Mouse (Mus musculus) cortical plate, adult 2 months (tissue): Measurements from ENCODE around the gene Kndc1. TPM values are rescaled to one million over a fixed set of nuclear protein-coding genes. Genes with fewer than 3 reads are reported as not detected.

Experiments
- H3K27ac ChIP-seq: fragments of 200-500 bp; 2 replicates; pipeline ENCODE4 v1.5.1; 2012; ENCODE audit warnings: low read length, control low read depth, inconsistent platforms; ENCODE audit not compliant: insufficient read depth
- H3K4me1 ChIP-seq: fragments of 200-500 bp; 2 replicates; pipeline ENCODE4 v1.6.1; 2011; ENCODE audit warnings: low read length; ENCODE audit not compliant: control insufficient read depth, insufficient read depth
- H3K4me3 ChIP-seq: fragments of 200-500 bp; 2 replicates; pipeline ENCODE4 v1.5.1; 2011; ENCODE audit warnings: mild to moderate bottlenecking, low read length, control low read depth; ENCODE audit not compliant: insufficient read depth
- CTCF ChIP-seq: fragments of 200-500 bp; IDR thresholded peaks from 2 replicates; pipeline ENCODE4 v1.5.1; 2011; ENCODE audit warnings: mild to moderate bottlenecking, control low read depth, low read length; ENCODE audit not compliant: insufficient read depth; ENCODE audit errors: extremely low read depth
- POLR2A ChIP-seq: fragments of 200-500 bp; IDR thresholded peaks from 2 replicates; pipeline ENCODE4 v1.6.1; 2011; ENCODE audit warnings: mild to moderate bottlenecking, low read length, control low read depth; ENCODE audit not compliant: insufficient read depth; ENCODE audit errors: extremely low read depth
- polyA plus RNA-seq: library from polyadenylated mRNA; depleted of rRNA; stranded (reverse); fragments of >200 nt; gene quantifications from 2 replicates; pipeline ENCODE4 v1.2.3, GENCODE M21; 2012; rRNA removed

Gene Kndc1
- polyA plus RNA-seq, 1 experiment: 54.8 TPM

DNA sequence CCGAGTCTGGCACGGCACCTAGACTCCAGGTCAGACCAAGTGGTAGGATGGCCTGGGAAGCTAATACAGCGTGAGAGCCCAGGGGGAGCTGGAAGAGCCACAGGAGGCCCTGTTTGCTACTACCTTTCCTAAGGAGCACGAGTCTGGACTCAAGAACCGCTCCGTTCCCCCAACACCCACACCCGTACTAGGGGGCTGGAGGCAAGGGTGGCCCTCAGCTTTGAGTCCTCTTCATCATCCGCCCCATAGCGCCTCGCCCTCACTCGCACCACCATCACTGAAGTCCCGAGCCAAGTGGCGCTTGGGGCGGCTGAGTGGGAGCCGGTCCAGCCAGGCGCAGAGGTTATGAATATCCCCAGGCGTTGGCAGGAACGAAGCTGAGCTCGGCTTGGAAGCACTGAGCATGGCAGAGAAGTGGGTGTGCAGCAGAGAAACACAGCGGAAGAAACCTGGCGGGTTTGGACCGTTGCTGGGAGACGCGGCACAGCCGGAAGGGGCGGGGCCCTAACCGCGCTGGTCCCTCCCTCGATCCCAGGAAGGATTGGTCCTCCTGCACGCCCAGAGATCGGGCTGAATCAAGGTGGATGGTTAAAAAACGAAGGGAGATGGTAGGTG, 83.9 kb downstream of the Kndc1 start, which contains the start of gene 6430531B16Rik:
Gene 6430531B16Rik (minus strand): TSS at position 478 of the 615 bp plus-strand sequence.
- Histone ChIP-seq H3K27ac (peak within 1 kb of the TSS; percentile 1; the same call in 1 of the 2 replicates), H3K4me1 (no peaks in the 10 kb centered on the region)
- TF ChIP-seq POLR2A: peak; percentile 85; the same call in 1 of the 2 replicates
- TF ChIP-seq CTCF: no peak

DNA sequence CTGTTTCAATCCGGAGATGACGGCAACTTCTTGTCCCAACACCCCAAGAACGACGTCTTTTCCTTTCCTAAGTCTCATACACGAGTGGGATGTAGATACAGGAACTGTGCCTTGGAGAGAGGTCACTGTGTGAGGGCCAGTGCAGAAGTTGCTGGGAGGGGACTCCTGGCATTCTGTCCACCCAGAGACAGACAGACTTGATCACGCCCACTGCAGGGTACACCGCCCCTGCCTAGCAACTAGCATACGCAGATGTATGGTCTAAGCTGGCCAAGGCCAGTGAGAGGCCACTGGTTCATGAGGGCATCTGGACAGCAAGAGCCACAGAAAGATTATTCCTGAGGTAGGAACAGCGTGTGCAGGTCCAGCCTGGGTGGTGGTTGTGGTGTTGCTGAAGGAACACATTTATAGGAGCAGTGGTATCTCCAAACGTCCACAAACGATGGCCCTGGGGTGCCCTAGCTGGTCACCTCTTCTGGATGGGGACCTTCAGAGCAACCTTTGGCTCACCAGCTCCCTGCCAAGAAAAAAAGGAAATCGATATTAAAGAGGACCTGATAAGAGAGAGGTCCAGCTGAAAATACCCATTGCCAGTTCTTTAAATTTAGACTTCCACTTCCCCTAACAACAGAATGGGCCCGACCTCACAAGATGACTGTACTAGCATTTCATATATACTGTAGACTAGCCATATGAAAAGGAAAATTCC, 84.7 kb downstream of the Kndc1 start:
- Histone ChIP-seq H3K27ac (no peak overlapping the region), H3K4me1 (no peaks in the 10 kb centered on the region), H3K4me3 (peak overlapping the region; percentile 23)
- TF ChIP-seq POLR2A: no peak
- no peak for TF ChIP-seq CTCF

More for the DNA sequence above, 83.9 kb downstream of the Kndc1 start, which contains the start of gene 6430531B16Rik:
- H3K4me3 ChIP-seq: peak within 1 kb of the TSS; percentile 23

- Histone ChIP-seq H3K4me1 (no peaks in the 10 kb centered on the region), H3K27ac (no peak overlapping the region), H3K4me3 (no peak overlapping the region)
- TF ChIP-seq POLR2A (no peak), CTCF (no peak)
These were observed 86.3 kb downstream of the Kndc1 start for GRCm38 (mm10) chr7:139980778-139981177.

DNA sequence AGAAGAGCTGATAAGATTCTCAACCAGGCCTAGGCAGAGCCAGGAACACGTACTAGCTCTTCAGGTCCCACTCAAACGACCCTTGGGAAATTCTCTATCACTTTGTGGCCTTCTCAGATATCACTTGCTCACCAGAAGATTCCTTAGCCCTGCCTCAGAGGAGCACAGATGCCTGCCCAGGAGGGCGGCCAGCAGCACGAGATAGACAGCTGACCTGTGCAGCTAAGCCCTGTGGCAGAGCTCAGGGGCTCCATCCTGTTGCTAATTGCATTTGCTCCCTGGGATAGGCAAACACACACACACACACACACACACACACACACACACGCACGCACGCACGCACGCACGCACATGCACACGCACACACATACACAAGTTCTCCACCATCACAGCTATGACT, 87.6 kb downstream of the Kndc1 start:
- no peaks in the 10 kb centered on the region for H3K4me1 ChIP-seq
- no peak overlapping the region for H3K4me3 ChIP-seq
- TF ChIP-seq CTCF (no peak), POLR2A (no peak)
- no peak overlapping the region for H3K27ac ChIP-seq

- Histone ChIP-seq H3K4me1 (no peaks in the 10 kb centered on the region), H3K27ac (no peak overlapping the region), H3K4me3 (no peak overlapping the region)
- TF ChIP-seq CTCF (no peak), POLR2A (no peak)
These were observed 90.0 kb downstream of the Kndc1 start for GRCm38 (mm10) chr7:139984505-139984904.

DNA sequence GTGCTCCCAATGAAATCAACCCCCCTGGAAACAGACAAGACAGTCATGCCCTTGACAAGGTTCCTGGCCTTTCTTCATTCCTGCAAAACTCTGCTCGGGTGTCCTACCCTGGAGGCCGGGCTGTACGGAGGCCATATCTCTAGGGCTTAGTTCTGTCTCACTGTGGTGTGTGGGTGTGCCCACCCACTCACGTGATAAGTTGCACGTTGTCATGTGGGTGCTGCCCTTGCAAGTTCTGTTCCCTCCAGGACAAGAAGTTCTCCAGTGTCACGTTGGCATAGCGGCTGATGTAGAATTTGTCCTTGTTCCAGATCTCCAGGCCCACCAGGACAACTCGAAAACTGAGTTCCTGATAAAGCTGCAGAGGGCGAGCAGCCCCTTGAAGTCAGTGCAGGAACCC, 93.8 kb downstream of the Kndc1 start:
- TF ChIP-seq CTCF (no peak), POLR2A (no peak)
- H3K4me1 ChIP-seq: no peaks in the 10 kb centered on the region

DNA sequence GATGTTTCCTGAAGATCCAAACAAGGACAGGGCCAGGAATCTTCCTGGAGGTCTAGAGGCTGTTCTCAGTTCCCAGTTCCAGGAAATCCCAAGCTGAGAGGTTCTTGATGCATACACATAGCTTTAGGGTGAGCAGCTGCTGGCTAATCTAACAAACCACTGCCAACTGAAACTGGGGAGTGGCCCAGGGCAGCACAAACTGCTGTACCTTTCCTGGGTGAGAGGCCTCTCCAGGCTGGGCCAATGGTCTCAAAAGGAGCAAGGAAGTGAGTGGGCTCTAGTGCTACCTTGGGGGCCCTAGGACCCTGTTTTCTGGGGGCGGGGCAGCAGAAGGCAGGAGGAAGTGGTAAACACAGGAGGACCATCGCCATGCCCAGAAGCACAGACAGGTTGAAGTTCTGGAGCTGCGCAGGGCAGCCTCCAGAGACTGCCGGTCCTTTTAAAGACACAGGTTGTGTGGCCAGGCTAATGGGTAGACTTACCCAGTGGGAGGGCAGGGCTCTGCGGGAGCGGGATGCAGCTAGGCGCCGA, 96.4 kb downstream of the Kndc1 start:
- TF ChIP-seq POLR2A (no peak), CTCF (no peak)
- no peak overlapping the region for H3K4me3 ChIP-seq
- no peak overlapping the region for H3K27ac ChIP-seq
- peaks cover 3% of the 10 kb centered on the region; the same call in 1 of the 2 replicates for H3K4me1 ChIP-seq

More for the DNA sequence above, 93.8 kb downstream of the Kndc1 start:
- H3K27ac ChIP-seq: no peak overlapping the region
- no peak overlapping the region for H3K4me3 ChIP-seq

Other genes with a start within 250 kb of the Kndc1 start
- gene Cfap46, start 210.9 kb upstream of the Kndc1 start, polyA plus RNA-seq: 4.6 and 5.0 TPM in 2 replicates
- 37.5 and 41.6 TPM in 2 replicates for gene Adgra1, start 60.5 kb upstream of the Kndc1 start, polyA plus RNA-seq
- gene Utf1, start 49.1 kb downstream of the Kndc1 start, polyA plus RNA-seq: 0.08 TPM in 1 of 2 replicates, not detected in the other
- gene 6430531B16Rik, start 84.1 kb downstream of the Kndc1 start, polyA plus RNA-seq: 1.3 and 1.8 TPM in 2 replicates
- 6.2 and 6.5 TPM in 2 replicates for gene Adam8, start 97.9 kb downstream of the Kndc1 start, polyA plus RNA-seq
- 73.0 and 81.0 TPM in 2 replicates for gene Zfp511, start 141.7 kb downstream of the Kndc1 start, polyA plus RNA-seq
- 49.3 and 51.8 TPM in 2 replicates for gene Tubgcp2, start 142.0 kb downstream of the Kndc1 start, polyA plus RNA-seq
- gene Msx3, start 154.4 kb downstream of the Kndc1 start, polyA plus RNA-seq: 0.09 and 0.13 TPM in 2 replicates
- gene Caly, start 187.9 kb downstream of the Kndc1 start, polyA plus RNA-seq: 393 and 394 TPM in 2 replicates
- gene Prap1, start 198.7 kb downstream of the Kndc1 start, polyA plus RNA-seq: not detected in 2 replicates
- 89.7 and 95.9 TPM in 2 replicates for gene Fuom, start 207.7 kb downstream of the Kndc1 start, polyA plus RNA-seq
- gene Paox, start 221.1 kb downstream of the Kndc1 start, polyA plus RNA-seq: 4.8 and 5.1 TPM in 2 replicates
- 67.2 and 68.9 TPM in 2 replicates for gene Echs1, start 221.8 kb downstream of the Kndc1 start, polyA plus RNA-seq
- 43.4 and 45.9 TPM in 2 replicates for gene Mtg1, start 242.9 kb downstream of the Kndc1 start, polyA plus RNA-seq